ENCODE assay signal across 9 mouse cellular contexts in the genomic region with DNA sequence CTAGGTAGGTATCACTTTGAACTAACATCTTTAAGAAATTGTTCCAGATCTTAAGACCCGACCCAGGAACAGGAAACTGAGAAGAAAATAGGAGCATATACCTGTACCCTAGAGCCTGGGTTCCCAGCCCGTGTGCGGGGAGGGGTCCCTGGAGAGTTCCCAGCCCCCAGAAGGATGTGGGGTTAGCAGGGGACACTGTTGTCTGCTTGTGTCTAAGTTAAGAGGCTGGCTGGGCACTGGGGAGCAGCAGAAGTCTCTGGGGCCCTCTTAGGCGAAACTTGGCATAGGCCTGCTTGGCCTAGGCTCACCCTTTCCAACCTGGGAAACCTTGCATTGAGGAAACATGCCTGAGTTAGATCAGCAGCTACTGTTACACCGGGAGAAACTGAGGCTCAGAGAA. TPM values are rescaled to one million over a fixed set of nuclear protein-coding genes. Genes with fewer than 3 reads are reported as not detected.
A peak's percentile ranks its signal among the peaks of the same experiment; 100 is the strongest.
DNase-seq lines count a peak whose midpoint lies in the region; ATAC-seq and TF ChIP-seq lines count a peak whose summit lies in the region.
"Had no signal": no experiment of that assay in that cellular context is flagged by ENCODE, and none has a peak within 500 bp of the region (broad histone marks: within the 10 kb centered on the region; RNA-seq: fewer than 3 reads in every experiment).

No protein-coding gene starts in this region.

- H3K9ac ChIP-seq in heart, embryonic 13.5 days, result 0 out of 2 replicates have a peak overlapping the region, but pooled peaks have one; percentile 4
- peak overlapping the region; percentile 81 for H3K9ac ChIP-seq in ES-Bruce4 (ENCODE audit: low read depth, poor library complexity, severe bottlenecking)
- H3K9ac ChIP-seq in forebrain, embryonic 12.5 days, result no peak overlapping the region

- H3K9me3 ChIP-seq in heart, embryonic 13.5 days, result no peaks in the 10 kb centered on the region
- no peaks in the 10 kb centered on the region for H3K9me3 ChIP-seq in ES-Bruce4 (replicated peaks; ENCODE audit: control insufficient read depth, insufficient read depth, low read length, poor library complexity, severe bottlenecking)
- H3K9me3 ChIP-seq in forebrain, embryonic 12.5 days, result no peaks in the 10 kb centered on the region
- H3K9me3 ChIP-seq in limb, embryonic 10.5 days (replicated peaks), result no peaks in the 10 kb centered on the region

- H3K4me3 ChIP-seq in heart, embryonic 13.5 days, result peak overlapping the region; percentile 60
- H3K4me3 ChIP-seq in ES-Bruce4 (ENCODE audit: low read depth, low read length), result peak overlapping the region; percentile 84
- H3K4me3 ChIP-seq in forebrain, embryonic 12.5 days (replicated peaks), result peak overlapping the region; percentile 46; the same call in 1 of the 2 replicates
- H3K4me3 ChIP-seq in limb, embryonic 10.5 days, result peak overlapping the region; percentile 62

- 59% methylated on average over 5 of the region's 5 CpGs for WGBS in heart, embryonic 13.5 days
- WGBS in forebrain, embryonic 12.5 days, result 68% methylated on average over 5 of the region's 5 CpGs
- 64% methylated on average over 5 of the region's 5 CpGs for WGBS in limb, embryonic 10.5 days

- no peaks in the 10 kb centered on the region for H3K36me3 ChIP-seq in heart, embryonic 13.5 days
- H3K36me3 ChIP-seq in ES-Bruce4 (ENCODE audit: control insufficient read depth, insufficient read depth, low read length, poor library complexity, severe bottlenecking), result peaks cover 26% of the 10 kb centered on the region
- no peaks in the 10 kb centered on the region for H3K36me3 ChIP-seq in forebrain, embryonic 12.5 days (replicated peaks)
- H3K36me3 ChIP-seq in limb, embryonic 10.5 days, result peaks cover 6% of the 10 kb centered on the region
- H3K36me3 ChIP-seq: G1E had no signal

- TF ChIP-seq EP300 in ES-Bruce4 (IDR thresholded peaks at IDR 0.05; ENCODE audit: insufficient read depth, low read depth, low read length), result no peak

- H3K27me3 ChIP-seq in heart, embryonic 13.5 days (replicated peaks), result peaks cover 81% of the 10 kb centered on the region
- no peaks in the 10 kb centered on the region for H3K27me3 ChIP-seq in ES-Bruce4 (ENCODE audit: control insufficient read depth, insufficient read depth, low read length, poor library complexity, severe bottlenecking)
- H3K27me3 ChIP-seq in forebrain, embryonic 12.5 days, result peaks cover 84% of the 10 kb centered on the region
- H3K27me3 ChIP-seq in limb, embryonic 10.5 days (ENCODE audit: low read depth, poor library complexity, severe bottlenecking), result peaks cover 86% of the 10 kb centered on the region

- H3K27ac ChIP-seq in heart, embryonic 13.5 days (replicated peaks), result no peak overlapping the region
- H3K27ac ChIP-seq in ES-Bruce4 (ENCODE audit: insufficient read depth, low read length), result no peak overlapping the region
- no peak overlapping the region for H3K27ac ChIP-seq in forebrain, embryonic 12.5 days
- 0 out of 2 replicates have a peak overlapping the region, but pooled peaks have one; percentile 36 for H3K27ac ChIP-seq in limb, embryonic 10.5 days

- TF ChIP-seq POLR2A in ES-Bruce4 (IDR thresholded peaks at IDR 0.05; ENCODE audit: insufficient read depth, low read length), result no peak

- ATAC-seq in heart, embryonic 13.5 days (ENCODE audit: extremely low read depth, insufficient number of reproducible peaks, low FRiP score, low TSS enrichment), result no peak
- no peak for ATAC-seq in forebrain, embryonic 12.5 days (ENCODE audit: low FRiP score)
- ATAC-seq in inflammation-experienced regulatory T-cells, adult 6 months, result no peak

- intact Hi-C loops in heart, postnatal 10 days (cut with DNase I), result no loop called here

- peak overlapping the region; percentile 86 for H3K4me2 ChIP-seq in heart, embryonic 13.5 days
- H3K4me2 ChIP-seq in forebrain, embryonic 12.5 days, result peak overlapping the region; percentile 65

- no peak for TF ChIP-seq CTCF in ES-Bruce4 (IDR thresholded peaks at IDR 0.05; ENCODE audit: low read depth, low read length)

- no peak for DNase-seq in heart, postnatal 10 days
- DNase-seq in limb, embryonic 10.5 days (ENCODE audit: low spot score), result no peak
- no peak for DNase-seq in layer of hippocampus, postnatal 25 days (ENCODE audit: extremely low spot score in 1 of 2, low spot score in 1 of 2)
- no peak for DNase-seq in adrenal gland, adult 18-20 months (ENCODE audit: low spot score in 2 of 2)

- H3K4me1 ChIP-seq in heart, embryonic 13.5 days, result peaks cover 30% of the 10 kb centered on the region
- peaks cover 2% of the 10 kb centered on the region for H3K4me1 ChIP-seq in ES-Bruce4 (ENCODE audit: control insufficient read depth, insufficient read depth, low read length)
- peaks cover 31% of the 10 kb centered on the region for H3K4me1 ChIP-seq in forebrain, embryonic 12.5 days
- peaks cover 69% of the 10 kb centered on the region for H3K4me1 ChIP-seq in limb, embryonic 10.5 days

RNA-seq across cellular contexts. Expression of a gene that starts 1.1 kb away (rescaled TPM):
- 9.2 and 9.4 TPM in 2 replicates for polyA plus RNA-seq in heart, embryonic 13.5 days (2015; fragmentation: Nextera tagmentation; extraction: Ambion mirVana)
- 10 to 100 TPM; 44.1 to 53.6 TPM for total RNA-seq in heart, postnatal 10 days (2021)
- polyA plus RNA-seq in ES-Bruce4 (2011; ENCODE audit: insufficient read depth, insufficient read length, low read depth, missing spikeins), result 8.3 and 8.5 TPM in 2 replicates
- polyA plus RNA-seq in forebrain, embryonic 12.5 days (2016; fragmentation: Nextera tagmentation; extraction: Ambion mirVana), result 3.0 and 3.2 TPM in 2 replicates
- polyA plus RNA-seq in limb, embryonic 10.5 days (2016; fragmentation: Nextera tagmentation; extraction: Ambion mirVana), result 27.3 and 29.8 TPM in 2 replicates
- polyA plus RNA-seq in inflammation-experienced regulatory T-cells, adult 6 months (2017; shearing (Covaris generic)), result not detected
- total RNA-seq in layer of hippocampus, postnatal 25 days (2021), result 1 to 10 TPM; 4.3 to 4.7 TPM
- 1 to 10 TPM; 1.9 to 4.3 TPM for total RNA-seq in adrenal gland, adult 18-20 months (2021)
- total RNA-seq: G1E had no signal
- polyA plus RNA-seq: G1E had no signal

RNA-seq across cellular contexts. Expression of a gene that starts 39.2 kb away (rescaled TPM):
- polyA plus RNA-seq in heart, embryonic 13.5 days (2015; fragmentation: Nextera tagmentation; extraction: Ambion mirVana), result 7.4 and 7.7 TPM in 2 replicates
- 10 to 100 TPM; 11.3 to 12.1 TPM for total RNA-seq in heart, postnatal 10 days (2021)
- 18.1 TPM in 2 replicates for polyA plus RNA-seq in ES-Bruce4 (2011; ENCODE audit: insufficient read depth, insufficient read length, low read depth, missing spikeins)
- 12.0 and 12.9 TPM in 2 replicates for polyA plus RNA-seq in forebrain, embryonic 12.5 days (2016; fragmentation: Nextera tagmentation; extraction: Ambion mirVana)
- 8.0 and 9.6 TPM in 2 replicates for polyA plus RNA-seq in limb, embryonic 10.5 days (2016; fragmentation: Nextera tagmentation; extraction: Ambion mirVana)
- 1 to 10 TPM; 2.5 to 8.0 (median 3.3) TPM for polyA plus RNA-seq in inflammation-experienced regulatory T-cells, adult 6 months (2017; shearing (Covaris generic))
- 10 to 100 TPM; 67.2 to 75.2 TPM for total RNA-seq in layer of hippocampus, postnatal 25 days (2021)
- total RNA-seq in adrenal gland, adult 18-20 months (2021), result 100 to 1,000 TPM; 547 to 673 TPM
